Mouse (Mus musculus) ZHBTc4 (cell line): ENCODE measurements around the gene AU022252.

ENCODE experiments used
- DNase-seq: peaks from one replicate; pipeline ENCODE4 v3.0.0-alpha.2; 2011; ENCODE audit warnings: low read depth, low spot score

AU022252 gene

DNA sequence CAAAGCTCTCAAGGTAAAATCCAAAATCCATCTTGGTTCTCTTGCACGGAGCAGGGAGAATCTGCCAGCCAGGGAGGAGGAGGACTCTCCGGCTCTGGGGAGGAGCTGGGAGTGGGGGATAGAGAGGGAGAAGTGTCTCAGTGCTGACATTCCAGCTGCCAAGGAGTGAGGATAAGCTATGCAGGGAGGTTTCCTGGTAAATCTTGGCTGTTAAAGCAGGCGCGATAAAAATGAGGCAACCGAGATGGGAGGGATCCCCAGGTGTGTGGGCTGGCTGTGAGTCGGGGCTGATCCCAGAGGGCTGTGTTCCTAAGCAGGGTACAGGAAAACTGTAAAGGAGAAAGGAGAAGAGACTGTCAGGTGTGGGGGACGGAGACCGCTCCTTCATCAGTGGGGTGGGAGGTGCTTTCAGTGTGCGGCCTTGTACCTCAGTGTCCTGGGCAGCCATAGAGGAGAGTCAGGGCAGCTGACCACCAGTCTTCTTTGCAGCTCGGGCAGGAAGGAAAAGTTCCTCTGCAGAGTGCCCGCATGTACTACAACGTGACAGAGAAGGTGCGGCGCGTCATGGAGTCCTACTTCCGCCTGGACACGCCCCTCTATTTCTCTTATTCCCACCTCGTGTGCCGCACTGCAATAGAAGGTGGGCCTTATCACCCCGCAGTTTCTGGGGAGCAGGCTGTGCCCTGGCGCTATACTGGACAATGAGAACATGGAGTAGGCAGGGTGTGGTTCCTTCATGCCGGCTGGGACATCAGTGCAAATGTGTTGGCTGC lies 12.1 kb upstream of the AU022252 start:
- DNase-seq = no peak

DNA sequence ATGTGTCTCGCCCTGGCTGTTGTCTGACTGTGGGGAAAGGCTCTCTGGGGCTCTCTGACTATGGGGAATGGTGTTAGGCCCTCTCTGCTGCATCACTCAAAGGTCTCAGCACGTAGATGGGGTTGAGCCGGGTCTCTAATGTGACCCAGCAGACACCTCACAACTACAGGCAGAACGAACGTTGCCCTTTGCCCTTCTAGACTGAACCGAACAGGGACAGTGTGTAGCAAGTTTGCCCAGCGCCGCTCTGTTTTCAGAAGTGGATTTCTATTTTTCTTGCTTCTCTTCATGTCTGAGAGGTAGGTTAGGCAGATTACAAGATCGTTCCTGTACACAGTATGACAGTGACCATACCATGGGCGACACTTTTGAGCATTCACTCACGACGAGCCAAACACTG lies 10.1 kb upstream of the AU022252 start:
- no peak for DNase-seq

DNA sequence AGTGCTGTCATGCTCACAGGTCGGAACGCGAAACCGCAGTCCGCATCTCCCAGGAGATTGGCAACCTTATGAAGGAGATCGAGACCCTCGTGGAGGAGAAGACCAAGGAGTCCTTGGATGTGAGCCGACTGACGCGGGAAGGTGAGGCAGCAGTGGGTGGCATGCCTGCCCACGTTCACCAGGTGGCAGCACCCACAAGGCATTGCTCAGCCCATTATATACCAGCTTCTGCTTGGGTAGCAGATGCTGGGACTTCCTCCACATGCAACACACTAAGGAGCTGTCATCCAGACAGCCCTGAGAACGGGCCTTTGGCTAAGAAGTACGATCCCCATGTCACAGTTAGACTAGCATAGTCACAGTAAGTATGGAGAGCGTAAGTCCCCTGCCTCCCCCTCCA lies 9.2 kb upstream of the AU022252 start:
- no peak for DNase-seq

DNA sequence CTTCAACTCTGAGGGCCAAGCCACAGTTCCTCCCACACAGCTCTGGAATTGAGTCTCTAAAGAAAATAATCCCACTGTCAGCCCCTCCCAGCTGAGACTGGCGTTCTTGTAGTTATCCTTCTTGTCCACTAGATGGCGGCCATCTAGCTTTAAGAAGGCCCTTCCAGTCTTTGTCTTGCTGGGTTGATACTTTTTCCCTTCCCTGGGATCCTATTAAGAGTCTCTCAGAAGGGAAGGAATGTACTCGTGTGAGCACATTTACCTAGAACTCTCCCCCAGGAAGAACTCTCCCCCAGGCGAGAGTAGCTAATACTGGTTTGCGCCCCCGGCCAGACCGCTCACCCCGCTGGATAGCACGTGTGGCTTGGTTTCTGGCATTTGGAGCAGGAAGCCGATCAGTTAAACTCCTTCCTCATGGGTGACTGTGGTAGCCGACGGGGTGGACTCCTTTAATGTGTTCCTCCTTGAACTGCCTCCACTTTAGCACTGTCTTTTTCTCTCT lies 6.7 kb upstream of the AU022252 start:
- DNase-seq = peak; percentile 90

DNA sequence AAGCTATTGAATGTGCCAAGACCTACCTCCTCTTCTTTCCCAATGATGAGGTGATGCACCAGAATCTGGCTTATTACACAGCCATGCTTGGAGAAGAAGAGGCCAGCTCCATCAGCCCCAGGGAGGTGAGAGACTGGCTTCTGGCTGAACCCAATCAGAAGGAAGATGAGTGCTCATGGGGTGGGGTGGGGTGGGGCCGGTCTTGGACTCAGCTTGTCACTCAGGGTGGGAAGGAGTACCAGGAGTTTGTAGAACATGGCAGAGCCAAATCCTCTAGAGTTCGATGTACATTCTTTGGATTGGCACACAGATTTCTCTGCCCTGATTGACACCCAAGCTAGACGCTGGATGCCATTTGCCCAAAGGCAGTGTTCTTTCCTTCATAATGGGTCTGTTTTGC lies 6.1 kb upstream of the AU022252 start:
- no peak for DNase-seq

DNA sequence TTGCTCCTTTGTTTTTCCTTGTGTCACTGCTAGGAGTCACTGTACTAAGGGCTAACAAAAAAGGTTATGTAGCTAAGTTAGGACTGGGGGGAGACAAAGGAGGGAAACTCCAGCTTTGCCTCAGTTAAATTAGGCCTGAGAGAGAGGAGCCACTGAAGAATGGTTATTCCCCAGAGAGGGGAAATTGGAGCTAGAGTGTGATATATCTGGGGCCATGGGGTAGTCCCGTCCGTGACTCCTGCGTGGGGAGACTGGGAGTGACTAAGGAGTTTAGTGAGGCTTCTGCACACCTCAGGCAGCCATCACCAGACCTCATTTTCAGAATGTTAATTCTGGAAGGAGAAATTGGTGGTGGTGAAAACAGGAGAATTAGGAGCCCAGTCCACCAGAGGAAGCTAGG lies 1.8 kb upstream of the AU022252 start:
- no peak for DNase-seq

DNA sequence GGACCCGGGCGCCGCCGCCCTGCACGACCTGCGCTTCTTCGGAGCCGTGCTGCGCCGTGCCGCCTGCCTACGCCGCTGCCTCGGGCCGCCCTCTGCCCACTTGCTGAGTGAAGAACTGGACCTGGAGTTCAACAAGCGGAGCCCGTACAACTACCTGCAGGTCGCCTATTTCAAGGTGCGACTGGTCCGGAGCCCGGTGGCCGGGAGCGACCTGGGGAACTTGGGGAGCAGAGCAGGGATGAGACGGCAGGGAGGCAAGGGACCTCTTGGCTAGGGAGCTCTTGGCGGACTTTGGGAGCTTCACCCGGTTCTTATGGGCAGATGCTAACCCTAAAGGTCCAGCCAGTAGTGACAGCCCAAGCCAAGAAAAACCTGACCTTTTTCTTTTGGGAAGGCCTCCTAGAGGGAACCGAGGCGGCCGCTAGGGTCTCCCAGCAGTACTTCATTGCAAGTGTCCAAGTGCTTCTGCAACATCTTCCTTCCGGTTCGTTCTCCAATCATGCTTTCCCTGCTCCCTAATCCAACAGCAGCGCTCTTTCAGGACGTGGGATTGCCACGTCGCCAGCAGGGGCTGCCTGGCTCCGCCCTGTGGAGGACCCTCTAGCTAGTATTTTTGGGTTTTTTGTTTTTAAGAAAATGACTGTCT lies 867 bp upstream of the AU022252 start:
- DNase-seq = peak; percentile 74

DNA sequence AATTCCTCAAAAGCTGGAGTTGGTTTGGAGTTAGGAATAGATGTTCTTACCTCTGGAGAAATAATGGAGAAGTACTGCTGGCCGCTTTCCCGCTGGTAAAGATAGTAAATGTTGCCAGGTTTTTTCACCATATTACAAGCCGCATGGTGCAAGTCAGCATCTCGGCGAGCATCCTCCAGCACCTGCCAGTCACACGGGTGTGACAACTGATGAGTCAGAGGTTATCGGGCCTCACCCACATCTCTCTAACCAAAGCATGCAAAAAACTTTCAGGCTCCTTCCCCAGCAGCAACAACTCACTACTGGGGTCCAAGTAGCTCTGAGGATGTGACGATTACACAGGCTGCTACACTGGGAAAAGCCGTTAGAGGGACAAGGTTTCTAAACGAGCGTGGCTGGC lies 5.8 kb downstream of the AU022252 start:
- DNase-seq = no peak

DNA sequence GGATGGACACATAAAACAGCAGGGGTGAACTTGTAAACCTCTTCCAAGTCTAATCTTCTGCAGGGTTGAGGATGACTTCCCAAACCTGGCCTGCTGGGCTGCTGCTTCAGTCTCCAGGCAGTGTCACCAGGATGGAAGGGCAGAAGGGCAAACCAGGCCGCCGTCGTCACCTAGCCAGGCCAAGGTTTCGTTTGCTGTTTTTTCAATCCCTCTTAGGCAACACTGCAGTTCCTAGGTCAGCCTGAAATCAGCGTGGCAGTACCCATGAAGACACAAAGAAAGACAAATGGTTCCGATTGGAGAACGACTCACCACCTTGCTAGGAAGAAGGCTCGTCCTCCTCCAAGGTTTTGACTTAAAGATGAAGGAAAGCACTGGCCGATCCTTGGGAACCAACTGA lies 6.8 kb downstream of the AU022252 start:
- no peak for DNase-seq

DNA sequence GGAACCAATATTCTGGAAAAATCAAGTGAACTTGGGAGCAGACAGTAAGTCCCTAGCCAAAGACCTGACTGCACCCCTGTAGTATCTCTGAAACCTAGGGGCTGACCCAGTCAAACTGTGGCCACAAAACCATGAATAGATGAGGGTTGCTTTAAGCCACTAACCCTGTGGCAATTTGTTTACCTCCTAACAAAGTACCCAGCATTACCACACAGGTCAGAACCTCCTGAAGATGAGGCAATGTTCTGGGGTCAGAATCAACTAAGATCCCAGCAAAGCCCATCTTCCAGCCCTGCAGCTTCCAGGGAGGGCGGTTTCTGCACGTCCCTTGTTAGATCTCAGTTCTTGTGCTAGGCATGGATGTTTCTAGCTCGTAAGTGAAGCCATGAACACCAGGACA lies 8.0 kb downstream of the AU022252 start:
- no peak for DNase-seq

DNA sequence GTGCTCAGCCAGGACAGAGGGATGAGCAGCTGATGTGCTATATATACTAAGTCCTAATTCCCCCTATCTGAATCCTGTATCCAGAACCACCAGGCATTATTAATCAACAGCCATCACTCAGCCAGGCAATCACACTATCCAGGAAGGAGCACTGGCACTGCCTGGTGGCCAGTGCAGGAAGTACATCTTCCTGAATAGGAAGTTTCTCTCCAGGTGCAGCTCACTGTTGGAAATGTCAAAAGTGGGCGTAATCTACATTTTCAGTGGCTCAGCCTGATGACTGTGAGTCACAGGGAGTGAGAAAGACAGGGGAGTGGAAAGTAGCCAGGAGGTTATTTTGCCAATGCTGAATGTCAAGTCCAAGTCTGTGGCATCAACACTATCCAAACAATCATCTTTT lies 8.8 kb downstream of the AU022252 start:
- peak; percentile 90 for DNase-seq

DNA sequence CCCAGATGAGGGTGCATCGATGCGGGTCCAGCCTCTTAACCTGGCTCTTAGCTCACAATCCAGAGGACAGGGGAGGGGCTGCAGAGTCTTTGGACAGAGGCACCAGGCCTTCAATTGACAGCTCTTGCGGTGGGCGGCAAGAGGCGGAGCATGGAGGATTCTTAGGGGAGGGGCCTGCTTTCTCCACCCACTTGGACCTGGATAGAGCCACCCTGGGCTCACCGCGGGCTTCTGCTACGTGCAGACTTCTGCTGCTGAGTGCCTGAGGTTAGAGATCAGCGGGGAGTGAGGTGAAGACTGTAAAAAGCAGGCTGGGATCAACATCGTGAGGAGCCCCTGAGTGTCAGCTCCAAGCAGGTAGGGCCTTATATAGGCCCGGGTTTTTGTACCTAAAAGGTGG lies 14.3 kb downstream of the AU022252 start, which contains the start of gene Tmem269:
Gene Tmem269, minus strand, starts transcription at position 49 of the 400 bp plus-strand sequence.
- DNase-seq = peak; percentile 75

DNA sequence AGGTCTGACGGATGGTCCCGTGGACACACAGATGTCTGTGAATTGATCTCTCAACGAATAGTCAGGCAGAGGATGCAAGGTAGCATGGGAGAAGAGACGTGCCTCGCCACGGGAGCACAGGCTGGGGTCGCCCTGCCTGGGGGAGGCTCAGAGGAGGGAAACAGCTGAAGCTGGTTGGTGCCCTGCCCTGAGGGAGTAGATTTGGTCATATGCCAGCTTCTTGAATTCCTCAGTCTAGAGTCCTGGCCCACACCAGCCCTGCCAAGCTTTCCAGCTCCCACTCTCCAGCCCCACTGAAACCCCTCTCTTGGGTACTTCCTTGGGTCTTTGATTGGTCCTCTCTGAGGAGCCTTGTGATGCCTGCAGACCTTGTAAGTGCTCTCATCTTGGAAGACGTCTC lies 15.8 kb downstream of the AU022252 start:
- DNase-seq = no peak

DNA sequence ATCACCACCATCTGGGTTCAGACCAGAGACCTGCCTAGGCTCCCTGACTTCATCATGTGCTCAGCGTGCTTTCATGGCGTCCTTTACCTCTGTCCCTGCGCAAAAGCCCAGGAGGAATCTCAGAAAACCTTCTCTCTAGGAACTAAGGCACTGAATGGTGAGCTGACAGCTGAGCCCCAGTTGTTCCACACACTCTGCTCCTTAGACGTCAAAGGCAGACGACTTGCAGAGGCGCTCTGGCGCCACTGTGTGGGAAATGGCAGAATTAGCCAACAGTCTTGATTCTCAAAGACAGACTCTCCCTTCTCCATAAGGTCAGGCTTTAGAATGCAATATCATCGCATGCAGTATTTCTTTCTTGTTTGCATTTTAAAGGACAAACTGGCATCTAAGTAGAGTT lies 27.8 kb downstream of the AU022252 start:
- DNase-seq = peak; percentile 84

DNA sequence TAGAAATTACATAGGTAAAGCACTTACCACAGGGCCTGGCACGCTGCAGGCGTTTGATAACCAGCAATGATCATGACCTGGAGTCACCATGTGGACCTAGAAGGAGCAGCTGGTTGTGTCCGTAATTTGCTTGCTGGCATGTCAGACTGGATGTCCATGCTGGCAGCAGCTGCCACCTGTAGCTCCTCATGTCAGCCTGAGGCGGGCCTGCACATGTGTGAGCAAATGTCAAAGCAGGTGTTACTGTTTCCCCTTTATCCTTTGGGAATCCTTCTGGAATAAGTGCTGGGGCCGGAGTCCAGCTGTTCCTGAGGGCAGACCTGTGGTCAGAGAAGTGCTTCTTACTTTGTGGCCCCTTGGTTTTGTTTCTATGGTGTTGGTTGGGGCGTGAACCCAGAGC lies 34.4 kb downstream of the AU022252 start:
- DNase-seq = no peak

DNA sequence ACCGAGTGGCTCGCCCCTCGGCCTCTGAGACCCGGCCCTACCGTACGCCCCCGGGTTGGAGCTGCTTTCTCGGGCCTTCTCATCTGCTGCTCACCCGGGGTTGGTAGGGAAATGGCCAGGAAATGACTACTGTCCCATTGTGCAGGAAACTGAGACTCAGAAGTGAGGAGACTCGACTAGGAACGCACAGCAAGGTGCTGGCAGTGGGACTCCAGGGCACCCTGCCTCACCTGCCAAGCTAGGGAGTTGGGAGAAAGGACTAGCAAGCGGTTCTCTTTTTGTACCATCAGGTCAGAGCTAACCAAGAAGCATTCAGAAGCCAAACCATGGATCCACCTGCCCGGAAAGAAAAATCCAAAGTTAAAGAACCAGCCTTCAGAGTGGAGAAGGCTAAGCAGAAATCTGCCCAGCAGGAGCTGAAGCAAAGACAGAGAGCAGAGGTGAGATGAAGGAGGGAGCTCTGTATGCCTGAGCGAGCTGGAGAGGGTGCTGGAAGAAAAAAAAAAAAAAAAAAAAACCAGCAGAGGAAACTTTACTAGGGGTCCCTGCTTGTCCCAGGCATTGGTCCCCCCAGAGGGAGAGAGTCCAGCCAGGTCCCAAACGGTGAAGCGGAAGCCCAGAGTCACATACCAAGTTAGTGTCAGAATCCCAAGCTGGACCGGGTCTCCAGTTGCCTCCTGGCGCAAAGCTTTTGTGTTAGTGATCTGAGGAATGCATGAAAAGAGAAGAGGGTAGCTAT lies 36.8 kb downstream of the AU022252 start:
- no peak for DNase-seq

DNA sequence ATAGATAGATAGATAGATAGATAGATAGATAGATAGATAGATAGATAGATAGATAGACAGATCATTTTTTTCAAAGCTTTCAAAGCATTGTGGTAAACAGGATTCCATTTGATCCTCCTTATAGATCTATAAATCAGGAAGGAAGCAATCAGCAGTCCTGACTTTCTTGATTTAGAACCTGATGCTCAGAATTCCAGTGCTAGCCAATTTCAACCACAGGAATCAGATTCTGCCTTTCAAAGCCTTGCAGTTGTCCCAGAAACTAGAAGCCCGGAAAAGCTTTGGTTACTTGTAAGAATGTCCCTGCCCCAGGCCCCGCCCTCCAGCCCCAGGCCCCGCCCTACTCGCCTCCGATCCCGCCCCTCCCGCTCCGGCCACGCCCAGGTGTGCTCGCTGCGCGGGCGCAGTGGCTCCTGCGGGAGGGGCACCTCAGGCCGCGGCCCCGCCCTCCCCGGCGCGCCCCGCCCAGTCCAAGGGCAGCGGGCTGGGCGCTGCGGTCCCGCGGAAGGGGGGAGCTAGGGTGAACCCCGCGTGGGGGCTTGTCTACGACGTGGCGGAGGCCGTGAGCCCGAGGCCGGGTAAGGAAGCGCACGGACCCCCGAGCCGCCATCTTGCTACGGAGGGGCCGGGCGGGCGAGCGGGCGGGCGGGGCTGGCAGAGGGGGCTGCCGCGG lies 37.5 kb downstream of the AU022252 start, which contains the start of gene Svbp:
Gene Svbp, plus strand, starts transcription at position 398 of the 673 bp plus-strand sequence.
- DNase-seq = peak; percentile 92

DNA sequence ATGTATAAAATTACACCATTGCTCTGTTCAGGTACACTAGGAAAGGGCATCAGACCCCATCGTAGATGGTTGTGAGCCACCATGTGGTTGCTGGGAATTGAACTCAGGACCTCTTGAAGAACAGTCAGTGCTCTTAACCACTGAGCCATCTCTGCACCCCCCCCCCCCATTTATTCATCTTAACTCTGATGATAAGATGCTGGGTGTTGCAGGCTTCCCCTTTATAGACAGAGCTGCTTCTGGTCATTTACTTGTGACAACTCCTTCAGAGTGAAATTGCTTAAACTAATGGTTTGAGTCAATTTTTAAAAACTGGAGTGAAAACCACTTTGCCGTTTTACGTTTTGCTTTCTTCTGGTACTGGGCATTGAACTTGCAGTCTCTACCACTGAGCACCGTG lies 39.8 kb downstream of the AU022252 start:
- DNase-seq = no peak

DNA sequence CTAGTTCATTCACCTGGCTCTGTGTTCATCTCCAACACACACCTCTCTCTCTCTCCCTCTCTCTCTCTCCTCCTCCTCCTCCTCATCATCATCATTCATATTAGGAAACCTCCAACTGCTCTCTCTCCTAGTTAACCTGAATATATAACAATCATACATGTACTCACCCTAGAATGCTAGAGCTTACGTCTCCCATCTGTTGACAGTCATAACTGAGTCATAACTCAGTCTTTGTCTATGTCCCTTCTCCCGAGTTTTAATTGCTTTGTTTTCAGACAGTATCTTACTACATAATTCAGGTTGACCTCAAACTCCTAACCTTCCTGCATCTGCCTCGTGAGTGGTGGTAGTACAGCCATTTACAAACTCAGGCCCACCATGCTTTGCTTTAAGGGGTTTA lies 41.2 kb downstream of the AU022252 start:
- DNase-seq = no peak

DNA sequence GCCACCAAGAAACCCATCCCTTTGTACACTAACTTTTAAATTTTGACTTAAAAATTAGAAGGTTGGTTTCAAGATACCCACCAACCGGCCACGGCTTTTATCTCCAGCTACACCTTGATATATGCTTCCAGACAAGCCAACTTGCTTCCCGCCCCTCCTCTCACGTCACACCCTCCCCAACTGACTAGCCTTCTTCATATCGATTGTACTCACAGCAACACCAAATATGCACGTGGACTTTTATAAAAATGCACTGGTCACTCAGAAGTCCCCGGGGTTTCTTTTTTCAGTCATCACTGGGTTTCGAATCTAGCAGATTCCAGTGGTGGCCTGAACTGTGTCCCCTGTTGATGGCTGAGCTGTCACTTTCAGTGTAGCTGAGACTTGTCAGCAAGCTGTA lies 41.9 kb downstream of the AU022252 start:
- DNase-seq = no peak

DNA sequence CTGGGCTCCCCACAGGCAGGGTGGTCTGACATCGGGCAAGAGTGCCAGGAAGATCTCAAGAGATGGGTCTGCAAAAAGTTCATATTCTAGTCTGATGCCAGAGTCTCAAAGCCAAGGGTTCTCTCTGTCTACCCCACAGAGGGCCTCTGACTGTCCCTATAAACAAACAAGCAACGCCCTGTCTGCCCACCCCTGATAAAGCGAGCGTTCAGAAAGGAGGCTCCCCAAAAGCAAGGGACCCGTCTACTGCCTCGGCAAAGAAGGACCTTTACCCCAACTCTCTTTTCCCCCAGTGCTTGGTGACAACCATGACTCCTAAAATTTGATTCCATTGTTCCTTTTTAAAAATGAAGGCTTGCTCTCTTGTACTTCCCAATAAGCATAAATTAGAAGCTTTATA lies 42.6 kb downstream of the AU022252 start, which contains the start of gene Ermap:
Gene Ermap, minus strand, starts transcription at position 148 of the 400 bp plus-strand sequence.
- DNase-seq = no peak

DNA sequence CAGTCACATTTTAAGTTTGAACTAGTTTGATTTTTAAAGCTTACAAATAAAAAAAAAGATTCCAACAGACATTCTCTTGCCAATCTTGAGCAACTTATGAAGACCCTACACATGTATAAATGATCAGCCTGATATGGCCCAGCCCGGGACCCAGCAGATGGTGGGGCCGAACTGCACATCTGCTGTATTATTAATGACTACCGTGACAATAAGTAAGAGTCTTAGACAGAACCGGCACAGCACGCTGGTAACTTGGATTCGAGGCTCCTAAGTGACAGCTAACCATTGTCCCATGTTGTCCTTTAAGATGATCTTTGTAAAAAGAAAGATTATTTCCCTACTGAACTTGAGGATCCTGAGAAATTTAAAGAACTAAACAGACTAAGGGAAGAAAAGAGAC lies 43.1 kb downstream of the AU022252 start:
- DNase-seq = no peak
